Mouse (Mus musculus): ENCODE data around the gene Gm10401. TPM values are rescaled to one million over a fixed set of nuclear protein-coding genes. Genes with fewer than 3 reads are reported as not detected.

The Gm10401 gene
- total and polyA plus RNA-seq, 3 experiments: 1.7 to 10.9 TPM; not detected in 1

DNA sequence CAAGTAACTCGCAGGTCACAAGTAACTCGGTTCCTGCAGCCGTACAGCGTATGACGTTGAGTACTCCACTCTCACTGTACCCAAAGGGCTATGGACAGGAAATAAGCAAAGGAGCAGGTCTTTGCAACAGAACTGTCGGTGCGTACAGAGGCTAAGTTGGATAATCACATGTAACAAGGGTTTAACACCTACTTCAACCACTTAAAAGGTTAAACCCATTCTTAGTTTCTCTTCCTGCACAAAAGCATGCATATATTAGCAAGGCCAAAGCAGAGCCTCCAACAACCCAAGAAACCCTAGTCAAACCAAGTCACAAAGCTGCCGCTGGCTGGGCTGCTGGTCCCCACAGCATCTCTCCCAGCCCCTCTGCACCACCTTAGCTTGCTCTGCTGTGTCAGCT, 34.4 kb upstream of the Gm10401 start:
- Histone ChIP-seq H3K27ac (ENCODE audit: insufficient read depth, low read depth) (peak overlapping the region; percentile 79), H3K36me3 (replicated peaks in 1 of 2; ENCODE audit: control insufficient read depth in 1 of 2, insufficient read depth in 1 of 2, low read length in 1 of 2) (peaks cover 20 to 35% of the 10 kb centered on the region in 2 experiments)

DNA sequence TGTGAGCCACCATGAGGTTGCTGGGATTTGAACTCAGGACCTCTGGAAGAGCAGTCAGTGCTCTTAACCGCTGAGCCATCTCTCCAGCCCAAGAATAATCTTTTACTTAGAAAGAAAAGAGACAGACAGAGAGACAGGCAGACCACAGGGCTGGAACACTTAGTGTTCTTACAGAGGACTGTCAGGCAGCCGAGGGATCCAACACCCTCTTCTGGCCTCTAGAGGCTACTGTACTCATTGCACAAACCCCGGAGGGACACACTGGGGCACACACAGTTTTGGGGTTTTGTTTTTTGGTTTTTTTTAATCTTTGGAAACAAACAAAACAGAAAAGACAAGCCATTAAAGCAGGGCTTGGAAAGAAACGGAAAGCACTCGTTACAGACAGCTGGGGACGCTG, 31.2 kb upstream of the Gm10401 start:
- no peak overlapping the region for H3K4me3 ChIP-seq (replicated peaks in 1 of 3; ENCODE audit: low read depth in 2 of 3, low read length in 2 of 3, poor library complexity in 1 of 3)
- dilution Hi-C loops (cut with MboI; ENCODE audit: extremely low pct_ligation_motif_present, extremely low pct_unique_long_range_greater_than_20kb, low sequenced_read_pairs): no loop called here
- H3K36me3 ChIP-seq (replicated peaks in 1 of 2; ENCODE audit: control insufficient read depth in 1 of 2, insufficient read depth in 1 of 2, low read length in 1 of 2): peaks cover 47 to 66% of the 10 kb centered on the region in 2 experiments
- no peak overlapping the region for H3K9ac ChIP-seq (ENCODE audit: insufficient read depth, low read depth)
- H3K79me2 ChIP-seq (replicated peaks; ENCODE audit: control insufficient read depth, extremely low read depth, insufficient read depth, poor library complexity, severe bottlenecking): peaks cover 19% of the 10 kb centered on the region; the same call in 1 of the 2 replicates
- no peaks in the 10 kb centered on the region for H3K9me3 ChIP-seq (replicated peaks; ENCODE audit: low read length)
- H3K4me1 ChIP-seq (ENCODE audit: control insufficient read depth in 1 of 2, insufficient read depth in 2 of 2): peaks cover 10 to 62% of the 10 kb centered on the region in 2 experiments
- DNase-seq (ENCODE audit: extremely low read depth): no peak
- H3K27me3 ChIP-seq (replicated peaks): no peaks in the 10 kb centered on the region
- no peak overlapping the region for H3K27ac ChIP-seq (ENCODE audit: insufficient read depth, low read depth)
- TF ChIP-seq MEF2A (IDR thresholded peaks at IDR 0.05; ENCODE audit: borderline replicate concordance, low read depth, low read length) (no peak), ETS1 (conservative IDR thresholded peaks at IDR 0.05; ENCODE audit: low read depth, low read length) (no peak), NRF1 (IDR thresholded peaks at IDR 0.05; ENCODE audit: low read depth, low read length) (no peak), CTCF (conservative IDR thresholded peaks at IDR 0.05 in 1 of 2, IDR thresholded peaks at IDR 0.05 in 1 of 2; ENCODE audit: low read depth in 2 of 2, low read length in 2 of 2) (peak in 1 of 2 experiments; percentile 28; a peak in 2 of 4 replicates)
- in situ Hi-C loops (cut with MboI; ENCODE audit: low pct_ligation_motif_present, low pct_unique_long_range_greater_than_20kb, low sequenced_read_pairs): loop anchor here (5.0 kb wide), 2 partner anchors 38 to 108 kb away; partner anchors contain the start of gene Pop5
- no peak overlapping the region for H3K4me2 ChIP-seq (ENCODE audit: insufficient read depth, low read depth, poor library complexity, severe bottlenecking)

More for the DNA sequence above, 34.4 kb upstream of the Gm10401 start:
- no peak overlapping the region for H3K9ac ChIP-seq (ENCODE audit: insufficient read depth, low read depth)
- TF ChIP-seq MAX (IDR thresholded peaks at IDR 0.05; ENCODE audit: low read length): peak; percentile 57
- TF ChIP-seq HCFC1 (IDR thresholded peaks at IDR 0.05; ENCODE audit: low read depth, low read length): no peak
- no peak for TF ChIP-seq RCOR1 (conservative IDR thresholded peaks at IDR 0.05; ENCODE audit: low read depth, low read length)
- TF ChIP-seq E2F4 (IDR thresholded peaks at IDR 0.05; ENCODE audit: insufficient replicate concordance, low read depth, low read length): no peak
- no peak for TF ChIP-seq CHD2 (IDR thresholded peaks at IDR 0.05; ENCODE audit: low read length)
- 0 out of 2 replicates have a peak, but pooled peaks have one; percentile 3 for TF ChIP-seq UBTF (IDR thresholded peaks at IDR 0.05; ENCODE audit: low read depth, low read length)
- no peak for TF ChIP-seq USF2 (conservative IDR thresholded peaks at IDR 0.05; ENCODE audit: low read depth, low read length)
- peak; percentile 65 for TF ChIP-seq SIN3A (IDR thresholded peaks at IDR 0.05; ENCODE audit: low read length)
- TF ChIP-seq IRF4 (IDR thresholded peaks at IDR 0.05; ENCODE audit: low read depth, low read length): no peak; the same call in 1 of the 2 replicates
- peak; percentile 56; the same call in 1 of the 2 replicates for TF ChIP-seq MYC (IDR thresholded peaks at IDR 0.05; ENCODE audit: low read depth, low read length)
- TF ChIP-seq ETS1 (conservative IDR thresholded peaks at IDR 0.05; ENCODE audit: low read depth, low read length): no peak
- TF ChIP-seq ZC3H11A (IDR thresholded peaks at IDR 0.05; ENCODE audit: low read depth, low read length): no peak
- TF ChIP-seq POLR2AphosphoS2 (IDR thresholded peaks at IDR 0.05; ENCODE audit: low read depth, low read length): no peak
- no peak for TF ChIP-seq ZMIZ1 (IDR thresholded peaks at IDR 0.05; ENCODE audit: low read depth, low read length)
- TF ChIP-seq TBP (conservative IDR thresholded peaks at IDR 0.05; ENCODE audit: low read depth, low read length): no peak
- TF ChIP-seq POLR2A (IDR thresholded peaks at IDR 0.05; ENCODE audit: low read depth, low read length): peak; percentile 33; the same call in 1 of the 2 replicates
- TF ChIP-seq CTCF (conservative IDR thresholded peaks at IDR 0.05 in 1 of 2, IDR thresholded peaks at IDR 0.05 in 1 of 2; ENCODE audit: low read depth in 2 of 2, low read length in 2 of 2): no peak
- no peak for TF ChIP-seq JUND (conservative IDR thresholded peaks at IDR 0.05; ENCODE audit: low read depth, low read length)
- TF ChIP-seq SMC3 (IDR thresholded peaks at IDR 0.05; ENCODE audit: low read depth, low read length): no peak
- TF ChIP-seq PAX5 (IDR thresholded peaks at IDR 0.05; ENCODE audit: low read length): no peak
- TF ChIP-seq TCF12 (IDR thresholded peaks at IDR 0.05; ENCODE audit: low read depth, low read length): no peak
- TF ChIP-seq RAD21 (IDR thresholded peaks at IDR 0.05; ENCODE audit: low read depth, low read length): no peak
- TF ChIP-seq MAZ (IDR thresholded peaks at IDR 0.05; ENCODE audit: low read depth, low read length): no peak
- no peak for TF ChIP-seq USF1 (IDR thresholded peaks at IDR 0.05; ENCODE audit: low read depth, low read length)
- peak; percentile 45; the same call in 1 of the 2 replicates for TF ChIP-seq EP300 (IDR thresholded peaks at IDR 0.05; ENCODE audit: low read length)
- TF ChIP-seq MAFK (IDR thresholded peaks at IDR 0.05; ENCODE audit: insufficient replicate concordance, low read length): no peak
- no peak for TF ChIP-seq ZNF384 (IDR thresholded peaks at IDR 0.05; ENCODE audit: low read depth, low read length)
- TF ChIP-seq ZKSCAN1 (IDR thresholded peaks at IDR 0.05; ENCODE audit: borderline replicate concordance, low read depth, low read length): no peak
- no peak; the same call in 1 of the 2 replicates for TF ChIP-seq MEF2A (IDR thresholded peaks at IDR 0.05; ENCODE audit: borderline replicate concordance, low read depth, low read length)
- TF ChIP-seq KAT2A (IDR thresholded peaks at IDR 0.05; ENCODE audit: insufficient replicate concordance, low read length): no peak
- TF ChIP-seq NELFE (IDR thresholded peaks at IDR 0.05; ENCODE audit: low read depth, low read length): no peak
- no peak for TF ChIP-seq MXI1 (IDR thresholded peaks at IDR 0.05; ENCODE audit: low read depth, low read length)
- peak; percentile 53 for TF ChIP-seq ELF1 (IDR thresholded peaks at IDR 0.05; ENCODE audit: low read depth, low read length)
- no peak for TF ChIP-seq GABPA (IDR thresholded peaks at IDR 0.05; ENCODE audit: insufficient replicate concordance, low read depth, low read length)
- TF ChIP-seq NRF1 (IDR thresholded peaks at IDR 0.05; ENCODE audit: low read depth, low read length): no peak
- TF ChIP-seq CHD1 (IDR thresholded peaks at IDR 0.05; ENCODE audit: low read depth, low read length): no peak
- TF ChIP-seq JUN (IDR thresholded peaks at IDR 0.05; ENCODE audit: insufficient read depth, low read depth, low read length): no peak
- TF ChIP-seq BHLHE40 (IDR thresholded peaks at IDR 0.05; ENCODE audit: low read depth, low read length): peak; percentile 50
- dilution Hi-C loops (cut with MboI; ENCODE audit: extremely low pct_ligation_motif_present, extremely low pct_unique_long_range_greater_than_20kb, low sequenced_read_pairs) (no loop called here), in situ Hi-C loops (cut with MboI; ENCODE audit: low pct_ligation_motif_present, low pct_unique_long_range_greater_than_20kb, low sequenced_read_pairs) (no loop called here)
- H3K4me2 ChIP-seq (ENCODE audit: insufficient read depth, low read depth, poor library complexity, severe bottlenecking): peak overlapping the region; percentile 86
- peak overlapping the region in 1 of 3 experiments; percentile 34 for H3K4me3 ChIP-seq (replicated peaks in 1 of 3; ENCODE audit: low read depth in 2 of 3, low read length in 2 of 3, poor library complexity in 1 of 3)
- H3K4me1 ChIP-seq (ENCODE audit: control insufficient read depth in 1 of 2, insufficient read depth in 2 of 2): peaks cover 5 to 33% of the 10 kb centered on the region in 2 experiments
- no peak for DNase-seq (ENCODE audit: extremely low read depth)
- H3K9me3 ChIP-seq (replicated peaks; ENCODE audit: low read length): peaks cover 3% of the 10 kb centered on the region
- peaks cover 19% of the 10 kb centered on the region; the same call in 1 of the 2 replicates for H3K79me2 ChIP-seq (replicated peaks; ENCODE audit: control insufficient read depth, extremely low read depth, insufficient read depth, poor library complexity, severe bottlenecking)
- peaks cover 8% of the 10 kb centered on the region for H3K27me3 ChIP-seq (replicated peaks)
